Mouse (Mus musculus): Measurements from ENCODE around the gene Klhdc3.
A peak's percentile ranks its signal among the peaks of the same experiment; 100 is the strongest.

DNA sequence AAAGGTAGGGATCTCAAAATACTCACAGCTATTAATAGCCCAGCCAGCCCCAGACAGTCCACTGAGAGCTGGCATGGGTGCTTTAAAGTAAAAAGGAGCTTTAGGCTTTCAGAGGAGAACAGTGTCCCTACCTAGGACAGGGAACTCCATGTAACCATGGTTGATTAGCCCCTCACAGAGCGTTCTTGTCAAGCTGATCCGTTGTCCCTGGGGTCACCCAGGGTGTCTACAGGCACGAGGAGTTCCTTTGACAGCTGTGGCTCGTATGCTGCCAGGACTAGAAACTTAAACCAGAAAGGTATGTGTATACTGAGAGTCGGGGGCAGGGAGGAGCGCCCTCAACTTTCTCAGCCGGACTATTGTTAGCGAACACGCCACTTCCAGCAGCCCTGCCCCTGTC lies 1.8 kb downstream of the Klhdc3 start:
- TF ChIP-seq CTCF (IDR thresholded peaks at IDR 0.05) (no peak), EP300 (IDR thresholded peaks at IDR 0.05; ENCODE audit: insufficient read depth, low read depth, low read length) (peak; percentile 59; the same call in 1 of the 2 replicates), POLR2A (IDR thresholded peaks at IDR 0.05; ENCODE audit: insufficient read depth, low read depth, low read length) (peak; percentile 40)
